Mouse (Mus musculus) urinary bladder, postnatal 36 days (tissue): ENCODE data around the gene Armc9.

Experiments
- DNase-seq, 2 experiments: peaks; one replicate each; pipeline ENCODE4 v3.0.0; 2022; ENCODE audit warnings: low spot score in 2 of 2, mixed read lengths in 1 of 2

The Armc9 gene

GRCm38 (mm10) chr1:86312269-86312668, 157.7 kb downstream of the Armc9 start:
- DNase-seq: no peak

GRCm38 (mm10) chr1:86313096-86313771, 158.7 kb downstream of the Armc9 start:
- no peak for DNase-seq

GRCm38 (mm10) chr1:86313772-86314125, 159.2 kb downstream of the Armc9 start:
- no peak for DNase-seq

- no peak for DNase-seq
These were observed 166.3 kb downstream of the Armc9 start for GRCm38 (mm10) chr1:86320822-86321413.
